Mouse (Mus musculus) limb, embryonic 14.5 days (tissue): ENCODE results near the gene Csf3. TPM values are rescaled to one million over a fixed set of nuclear protein-coding genes. Genes with fewer than 3 reads are reported as not detected.
A peak's percentile ranks its signal among the peaks of the same experiment; 100 is the strongest.
"Not testable (repeated sequence)": the region's sequence is repeated elsewhere in the genome, so short reads cannot be mapped to it uniquely, and the experiment has no call there.

Source experiments
- ATAC-seq: fragments of 200-750 bp; cut with Nextera tagmentation; 2 replicates; pipeline ENCODE4 v1.8.0; 2017; ENCODE audit warnings: low read depth, moderate number of reproducible peaks, moderate TSS enrichment; ENCODE audit not compliant: low FRiP score
- DNase-seq: peaks from one replicate; pipeline ENCODE4 v3.0.0-alpha.2; 2015; ENCODE audit warnings: low spot score
- H3K27ac ChIP-seq: fragments of 300-500 bp; sonication (generic); replicated peaks from 2 replicates; pipeline ENCODE4 v1.5.1; 2014; ENCODE audit warnings: low read depth, mild to moderate bottlenecking, low read length, moderate library complexity, mixed read lengths
- H3K27me3 ChIP-seq: fragments of 300-500 bp; sonication (generic); 2 replicates; pipeline ENCODE4 v1.6.1; 2014; ENCODE audit warnings: low read length, mixed read lengths; ENCODE audit not compliant: control insufficient read depth, insufficient read depth
- H3K36me3 ChIP-seq: fragments of 300-500 bp; sonication (generic); 2 replicates; pipeline ENCODE4 v1.6.1; 2014; ENCODE audit warnings: mild to moderate bottlenecking, low read length, moderate library complexity, mixed read lengths; ENCODE audit not compliant: control insufficient read depth, insufficient read depth
- H3K4me1 ChIP-seq: fragments of 300-500 bp; sonication (generic); 2 replicates; pipeline ENCODE4 v1.6.1; 2014; ENCODE audit warnings: antibody characterized with exemption, low read length, mixed read lengths; ENCODE audit not compliant: control insufficient read depth, insufficient read depth
- H3K4me2 ChIP-seq: fragments of 300-500 bp; sonication (generic); replicated peaks from 2 replicates; pipeline ENCODE4 v1.6.1; 2014; ENCODE audit warnings: low read depth, mild to moderate bottlenecking, low read length, moderate library complexity; ENCODE audit not compliant: severe bottlenecking
- H3K4me3 ChIP-seq: fragments of 300-500 bp; sonication (generic); replicated peaks from 2 replicates; pipeline ENCODE4 v1.5.1; 2014; ENCODE audit warnings: low read length
- H3K9ac ChIP-seq: fragments of 300-500 bp; sonication (generic); 2 replicates; pipeline ENCODE4 v1.6.1; 2014; ENCODE audit warnings: mild to moderate bottlenecking, low read depth, low read length, moderate library complexity; ENCODE audit not compliant: severe bottlenecking
- H3K9me3 ChIP-seq: fragments of 300-500 bp; sonication (generic); 2 replicates; pipeline ENCODE4 v1.6.1; 2016; ENCODE audit warnings: low read length; ENCODE audit not compliant: control insufficient read depth
- POLR2A ChIP-seq: fragments of 200-500 bp; IDR thresholded peaks from 2 replicates; pipeline ENCODE4 v1.8.0; 2012; ENCODE audit warnings: inconsistent platforms, mild to moderate bottlenecking, moderate library complexity, borderline replicate concordance; ENCODE audit not compliant: insufficient read depth, insufficient read length; ENCODE audit errors: extremely low read depth
- WGBS: fragments of 180-500 bp; shearing (Covaris S2); extraction: QIAGEN DNeasy Blood & Tissue Kit; methylation state at CpG from one replicate; pipeline ENCODE4 v1.1.7; 2014; 5-methylcytosine and 5-hydroxymethylcytosine counted together
- polyA plus RNA-seq, 2 experiments: library from polyadenylated mRNA; depleted of rRNA in 1 of 2; stranded (reverse) in 1 of 2; unstranded in 1 of 2; fragments of >200 nt; fragmentation: Nextera tagmentation in 1 of 2; extraction: Ambion mirVana in 1 of 2; gene quantifications; 2 replicates each; pipeline versions ENCODE4 v1.2.1 to v1.2.3; 2012 to 2014

The Csf3 gene
- polyA plus RNA-seq, 2 experiments, result 0.11 TPM; not detected in 1

GRCm38 (mm10) chr11:98710416-98711045 lies 9.5 kb downstream of the Csf3 start:
- H3K4me2 ChIP-seq, result no peak overlapping the region
- H3K9ac ChIP-seq, result no peak overlapping the region
- ATAC-seq, result peak; percentile 31; the same call in 1 of the 2 replicates
- H3K4me1 ChIP-seq, result peaks cover 9% of the 10 kb centered on the region; the same call in 1 of the 2 replicates
- WGBS, result 50% methylated on average over 12 of the region's 12 CpGs
- no peak overlapping the region for H3K27ac ChIP-seq
- no peaks in the 10 kb centered on the region for H3K27me3 ChIP-seq
- DNase-seq, result peak; percentile 80
- peaks cover 84% of the 10 kb centered on the region for H3K36me3 ChIP-seq
- H3K4me3 ChIP-seq, result no peak overlapping the region
- H3K9me3 ChIP-seq, result no peaks in the 10 kb centered on the region
- no peak for TF ChIP-seq POLR2A

DNA sequence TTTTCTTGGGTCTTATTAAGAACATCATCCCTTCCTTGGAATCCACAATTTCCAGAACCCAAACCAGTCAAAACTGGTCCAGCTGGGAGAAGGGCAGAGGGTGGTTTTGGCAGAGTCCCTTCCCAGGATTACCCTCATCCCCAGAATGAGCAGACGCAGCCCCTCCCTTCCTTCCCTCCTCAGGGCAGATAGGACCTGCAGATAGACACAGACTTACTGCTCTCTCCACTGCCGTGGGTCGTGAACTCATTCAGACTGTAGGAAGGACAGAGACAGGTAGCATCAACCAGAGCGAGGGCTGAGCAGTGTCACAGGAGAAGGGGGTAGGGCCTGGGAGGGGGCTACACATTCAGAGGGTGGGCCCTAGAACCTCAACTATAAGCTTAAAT lies 10.0 kb downstream of the Csf3 start:
- no peak for TF ChIP-seq POLR2A
- Histone ChIP-seq H3K27ac (no peak overlapping the region), H3K9me3 (no peaks in the 10 kb centered on the region), H3K4me1 (peaks cover 9% of the 10 kb centered on the region; the same call in 1 of the 2 replicates), H3K9ac (no peak overlapping the region), H3K27me3 (no peaks in the 10 kb centered on the region), H3K36me3 (peaks cover 84% of the 10 kb centered on the region), H3K4me2 (no peak overlapping the region), H3K4me3 (no peak overlapping the region)
- DNase-seq, result no peak
- 81% methylated on average over 4 of the region's 4 CpGs for WGBS
- ATAC-seq, result no peak

- not testable (repeated sequence) for H3K27me3 ChIP-seq, H3K9me3 ChIP-seq, DNase-seq, H3K9ac ChIP-seq, H3K4me2 ChIP-seq, ATAC-seq, H3K4me3 ChIP-seq, H3K4me1 ChIP-seq, H3K27ac ChIP-seq
- 80% methylated on average over 6 of the region's 6 CpGs for WGBS
- peaks cover 84% of the 10 kb centered on the region for H3K36me3 ChIP-seq
These were observed 10.9 kb downstream of the Csf3 start for GRCm38 (mm10) chr11:98712009-98712408.

DNA sequence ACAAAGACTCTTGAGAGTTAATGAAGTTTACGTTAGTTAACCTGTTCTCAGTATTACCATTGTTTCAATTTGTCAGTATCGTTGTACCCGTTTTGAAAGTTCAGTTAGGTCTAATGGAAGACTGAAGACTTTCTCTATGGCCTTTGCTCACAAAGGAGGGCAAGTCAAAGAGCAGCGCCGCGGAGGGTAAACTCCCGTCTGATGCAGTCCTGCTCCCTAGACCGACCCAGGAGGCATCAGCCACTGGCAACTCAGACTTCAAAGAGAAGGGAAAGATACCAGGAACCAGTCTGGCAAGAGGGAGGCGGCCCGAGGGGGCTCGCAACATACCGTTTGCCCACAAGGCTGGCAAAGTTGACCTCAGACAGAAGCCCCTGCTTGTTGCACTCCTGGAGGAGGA lies 12.6 kb downstream of the Csf3 start:
- no peak overlapping the region for H3K9ac ChIP-seq

GRCm38 (mm10) chr11:98715946-98716345 lies 14.9 kb downstream of the Csf3 start:
- 93% methylated on average over 9 of the region's 9 CpGs for WGBS
- no peak overlapping the region for H3K27ac ChIP-seq
- no peaks in the 10 kb centered on the region for H3K27me3 ChIP-seq
- ATAC-seq, result no peak
- DNase-seq, result no peak
- H3K4me1 ChIP-seq, result 0 out of 2 replicates have a peak, but pooled peaks cover 3% of the 10 kb centered on the region
- no peaks in the 10 kb centered on the region for H3K9me3 ChIP-seq
- TF ChIP-seq POLR2A, result no peak
- H3K4me2 ChIP-seq, result no peak overlapping the region
- no peak overlapping the region for H3K4me3 ChIP-seq
- no peak overlapping the region for H3K9ac ChIP-seq
- H3K36me3 ChIP-seq, result peaks cover 65% of the 10 kb centered on the region

More for the DNA sequence above, 12.6 kb downstream of the Csf3 start:
- no peaks in the 10 kb centered on the region for H3K27me3 ChIP-seq
- peaks cover 79% of the 10 kb centered on the region for H3K36me3 ChIP-seq
- H3K4me1 ChIP-seq, result 0 out of 2 replicates have a peak, but pooled peaks cover 3% of the 10 kb centered on the region
- H3K9me3 ChIP-seq, result no peaks in the 10 kb centered on the region
- H3K4me3 ChIP-seq, result no peak overlapping the region
- H3K27ac ChIP-seq, result no peak overlapping the region
- no peak overlapping the region for H3K4me2 ChIP-seq
- no peak for DNase-seq
- no peak for ATAC-seq
- TF ChIP-seq POLR2A, result no peak
- WGBS, result 84% methylated on average over 12 of the region's 12 CpGs

GRCm38 (mm10) chr11:98717904-98718303 lies 16.8 kb downstream of the Csf3 start:
- WGBS, result 24% methylated on average over 13 of the region's 13 CpGs
- Histone ChIP-seq H3K4me1 (peaks cover 3% of the 10 kb centered on the region; the same call in 1 of the 2 replicates), H3K27me3 (no peaks in the 10 kb centered on the region), H3K9ac (no peak overlapping the region), H3K27ac (peak overlapping the region; percentile 21; the same call in 1 of the 2 replicates), H3K4me2 (no peak overlapping the region), H3K9me3 (no peaks in the 10 kb centered on the region), H3K36me3 (peaks cover 51% of the 10 kb centered on the region), H3K4me3 (no peak overlapping the region)
- ATAC-seq (no peak), DNase-seq (no peak)
- no peak for TF ChIP-seq POLR2A
